Mouse (Mus musculus) monocyte, adult 5-6 weeks (primary cell): Measurements from ENCODE around the gene Trim25. TPM values are rescaled to one million over a fixed set of nuclear protein-coding genes. Genes with fewer than 3 reads are reported as not detected.
"Not testable (repeated sequence)": the region's sequence is repeated elsewhere in the genome, so short reads cannot be mapped to it uniquely, and the experiment has no call there.

Source experiments
- ATAC-seq: fragments of 153-309, 156-312 bp; replicated peaks from 2 replicates; pipeline ENCODE4 v1.8.0; 2017; ENCODE audit warnings: mild to moderate bottlenecking; ENCODE audit not compliant: low TSS enrichment, insufficient number of reproducible peaks, severe bottlenecking, poor library complexity, low FRiP score
- total RNA-seq: library from RNA; stranded (forward); fragments of 200-1000, 200-491, 200-594 nt; gene quantifications from 3 replicates; pipeline ENCODE4 v1.2.3, GENCODE M21; 2017

Trim25 gene
- total RNA-seq, 1 experiment from 2014 or later: 82.1 TPM

- ATAC-seq: no peak
Observed at GRCm38 (mm10) chr11:89017514-89018182, 18.5 kb downstream of the Trim25 start.

GRCm38 (mm10) chr11:89020681-89021305 lies 21.6 kb downstream of the Trim25 start:
- peak; percentile 25; the same call in 1 of the 2 replicates for ATAC-seq

GRCm38 (mm10) chr11:89021687-89022086 lies 22.5 kb downstream of the Trim25 start:
- ATAC-seq: no peak

GRCm38 (mm10) chr11:89022120-89022731 lies 23.1 kb downstream of the Trim25 start:
- ATAC-seq: no peak

GRCm38 (mm10) chr11:89023477-89023876 lies 24.3 kb downstream of the Trim25 start:
- ATAC-seq: no peak

GRCm38 (mm10) chr11:89024181-89024881 lies 25.2 kb downstream of the Trim25 start:
- ATAC-seq: peak; percentile 86

- no peak for ATAC-seq
Observed at GRCm38 (mm10) chr11:89025603-89026002, 26.4 kb downstream of the Trim25 start.

GRCm38 (mm10) chr11:89026117-89026516 lies 26.9 kb downstream of the Trim25 start:
- no peak for ATAC-seq

- peak; percentile 65 for ATAC-seq
Observed at GRCm38 (mm10) chr11:89027955-89028361, 28.8 kb downstream of the Trim25 start.

- ATAC-seq: peak; percentile 42
Observed at GRCm38 (mm10) chr11:89028871-89029405, 29.8 kb downstream of the Trim25 start.

- ATAC-seq: no peak
Observed at GRCm38 (mm10) chr11:89030552-89030951, 31.4 kb downstream of the Trim25 start.

GRCm38 (mm10) chr11:89031189-89031588 lies 32.0 kb downstream of the Trim25 start:
- no peak for ATAC-seq

GRCm38 (mm10) chr11:89034592-89034991 lies 35.4 kb downstream of the Trim25 start:
- ATAC-seq: no peak

- ATAC-seq: peak; percentile 52
Observed at GRCm38 (mm10) chr11:89035552-89035951, 36.4 kb downstream of the Trim25 start.

- ATAC-seq: no peak
Observed at GRCm38 (mm10) chr11:89038496-89038895, 39.3 kb downstream of the Trim25 start.

- peak; percentile 75 for ATAC-seq
Observed at GRCm38 (mm10) chr11:89039325-89039724, 40.1 kb downstream of the Trim25 start.

GRCm38 (mm10) chr11:89041073-89041472 lies 41.9 kb downstream of the Trim25 start:
- not testable (repeated sequence) for ATAC-seq

GRCm38 (mm10) chr11:89043046-89043445 lies 43.9 kb downstream of the Trim25 start:
- no peak for ATAC-seq

- not testable (repeated sequence) for ATAC-seq
Observed at GRCm38 (mm10) chr11:89045501-89045900, 46.3 kb downstream of the Trim25 start.
